Mouse (Mus musculus) midbrain, embryonic 12.5 days (tissue): ENCODE results near the gene Clrn2. TPM values are rescaled to one million over a fixed set of nuclear protein-coding genes. Genes with fewer than 3 reads are reported as not detected.
A peak's percentile ranks its signal among the peaks of the same experiment; 100 is the strongest.

Experiments used
- ATAC-seq: fragments of 200-750 bp; cut with Nextera tagmentation; 2 replicates; pipeline ENCODE4 v1.8.0; 2017; ENCODE audit warnings: low read depth, moderate TSS enrichment, moderate library complexity; ENCODE audit not compliant: low FRiP score
- H3K27ac ChIP-seq: fragments of 300-500 bp; sonication (generic); replicated peaks from 2 replicates; pipeline ENCODE4 v1.5.1; 2016; ENCODE audit warnings: mild to moderate bottlenecking
- H3K27me3 ChIP-seq: fragments of 300-500 bp; sonication (generic); 2 replicates; pipeline ENCODE4 v1.6.1; 2016; ENCODE audit warnings: mild to moderate bottlenecking
- H3K36me3 ChIP-seq: fragments of 300-500 bp; sonication (generic); 2 replicates; pipeline ENCODE4 v1.6.1; 2016
- H3K4me1 ChIP-seq: fragments of 300-500 bp; sonication (generic); 2 replicates; pipeline ENCODE4 v1.6.1; 2016
- H3K4me2 ChIP-seq: fragments of 300-500 bp; sonication (generic); replicated peaks from 2 replicates; pipeline ENCODE4 v1.6.1; 2016; ENCODE audit warnings: mild to moderate bottlenecking, moderate library complexity
- H3K4me3 ChIP-seq: fragments of 300-500 bp; sonication (generic); 2 replicates; pipeline ENCODE4 v1.5.1; 2016; ENCODE audit warnings: mild to moderate bottlenecking
- H3K9ac ChIP-seq: fragments of 300-500 bp; sonication (generic); replicated peaks from 2 replicates; pipeline ENCODE4 v1.6.1; 2016; ENCODE audit warnings: mild to moderate bottlenecking, moderate library complexity
- H3K9me3 ChIP-seq: fragments of 300-500 bp; sonication (generic); 2 replicates; pipeline ENCODE4 v1.6.1; 2016; ENCODE audit warnings: mild to moderate bottlenecking
- WGBS: fragments of 180-500 bp; shearing (Covaris S2); methylation state at CpG from one replicate; pipeline ENCODE4 v1.1.7; 2016; 5-methylcytosine and 5-hydroxymethylcytosine counted together
- polyA plus RNA-seq: library from polyadenylated mRNA; unstranded; fragments of >200 nt; fragmentation: Nextera tagmentation; extraction: Ambion mirVana; gene quantifications from 2 replicates; pipeline ENCODE4 v1.2.1, GENCODE M21; 2016

Gene Clrn2
- polyA plus RNA-seq, 1 experiment from 2014 or later: 0.32 TPM

DNA sequence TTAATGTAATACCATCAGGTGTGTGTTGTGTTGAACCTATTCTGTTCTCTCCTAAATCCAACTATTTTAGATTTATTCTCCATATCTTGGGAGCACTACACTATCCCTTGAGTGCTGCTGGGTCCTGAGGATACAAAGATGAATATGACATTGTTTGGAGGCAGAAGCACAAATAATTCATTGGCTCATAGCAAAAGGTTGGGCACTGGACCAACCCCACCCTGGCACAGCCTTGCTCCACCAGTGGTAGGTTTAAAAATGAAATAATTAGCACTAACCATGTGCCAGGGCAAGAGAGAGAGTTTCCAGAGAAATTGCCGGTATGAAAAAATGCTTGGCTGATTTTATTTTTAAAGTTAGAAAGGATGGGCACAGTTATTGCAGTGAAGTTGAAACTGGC lies 20.0 kb downstream of the Clrn2 start:
- H3K27ac ChIP-seq: no peak overlapping the region
- no peak overlapping the region for H3K4me3 ChIP-seq
- no peaks in the 10 kb centered on the region for H3K36me3 ChIP-seq
- H3K27me3 ChIP-seq: no peaks in the 10 kb centered on the region
- H3K4me1 ChIP-seq: no peaks in the 10 kb centered on the region; the same call in 1 of the 2 replicates
- no peaks in the 10 kb centered on the region for H3K9me3 ChIP-seq
- 94% methylated on average over 1 of the region's 1 CpGs for WGBS
- no peak for ATAC-seq
- no peak overlapping the region for H3K4me2 ChIP-seq
- no peak overlapping the region for H3K9ac ChIP-seq

DNA sequence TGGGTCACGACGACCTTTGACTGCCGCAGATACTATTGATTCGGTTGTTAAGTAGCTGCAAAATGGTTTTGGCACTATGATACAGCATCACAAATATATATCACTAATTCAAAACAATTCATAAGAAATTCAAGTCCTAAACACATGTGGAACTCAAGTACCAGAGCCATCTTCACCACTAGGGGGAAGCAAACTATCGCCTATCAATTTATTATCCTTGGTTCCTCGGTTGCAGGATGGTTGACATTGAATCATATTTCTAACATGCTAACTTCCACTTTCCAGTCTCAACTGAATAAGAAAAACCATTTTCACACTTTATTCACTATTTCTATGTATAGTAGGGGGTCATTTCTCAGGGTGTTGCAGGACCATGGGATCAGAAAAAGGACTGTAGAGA lies 20.7 kb downstream of the Clrn2 start:
- H3K27ac ChIP-seq: no peak overlapping the region
- no peaks in the 10 kb centered on the region; the same call in 1 of the 2 replicates for H3K4me1 ChIP-seq
- WGBS: 34% methylated on average over 6 of the region's 6 CpGs
- no peaks in the 10 kb centered on the region for H3K27me3 ChIP-seq
- no peak overlapping the region for H3K4me3 ChIP-seq
- no peaks in the 10 kb centered on the region for H3K36me3 ChIP-seq
- no peak overlapping the region for H3K4me2 ChIP-seq
- H3K9me3 ChIP-seq: no peaks in the 10 kb centered on the region
- no peak overlapping the region for H3K9ac ChIP-seq
- ATAC-seq: 0 out of 2 replicates have a peak, but pooled peaks have one; percentile 38

DNA sequence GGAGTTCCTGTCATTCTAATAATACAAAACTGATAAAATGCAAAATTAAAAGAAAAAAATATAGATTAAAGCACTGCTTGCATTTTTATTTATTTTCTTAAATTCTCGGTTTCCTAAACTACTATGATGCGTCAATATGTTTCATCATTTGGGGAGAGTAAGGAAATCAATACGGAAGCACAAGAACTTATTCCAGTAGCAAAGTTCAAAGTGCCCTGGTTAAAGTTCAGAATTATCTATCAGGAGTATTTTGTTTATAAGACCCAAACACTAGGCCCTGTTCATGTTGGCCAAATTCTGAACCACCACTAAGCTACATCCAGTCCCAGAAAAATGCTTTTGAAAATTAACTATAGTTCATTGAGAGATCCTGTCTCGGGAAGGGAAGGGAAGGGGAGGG lies 21.2 kb downstream of the Clrn2 start:
- Histone ChIP-seq H3K36me3 (no peaks in the 10 kb centered on the region), H3K4me3 (no peak overlapping the region), H3K4me1 (no peaks in the 10 kb centered on the region; the same call in 1 of the 2 replicates), H3K9ac (no peak overlapping the region), H3K27me3 (no peaks in the 10 kb centered on the region), H3K27ac (no peak overlapping the region), H3K9me3 (no peaks in the 10 kb centered on the region), H3K4me2 (no peak overlapping the region)
- no peak for ATAC-seq
- 76% methylated on average over 3 of the region's 4 CpGs for WGBS

DNA sequence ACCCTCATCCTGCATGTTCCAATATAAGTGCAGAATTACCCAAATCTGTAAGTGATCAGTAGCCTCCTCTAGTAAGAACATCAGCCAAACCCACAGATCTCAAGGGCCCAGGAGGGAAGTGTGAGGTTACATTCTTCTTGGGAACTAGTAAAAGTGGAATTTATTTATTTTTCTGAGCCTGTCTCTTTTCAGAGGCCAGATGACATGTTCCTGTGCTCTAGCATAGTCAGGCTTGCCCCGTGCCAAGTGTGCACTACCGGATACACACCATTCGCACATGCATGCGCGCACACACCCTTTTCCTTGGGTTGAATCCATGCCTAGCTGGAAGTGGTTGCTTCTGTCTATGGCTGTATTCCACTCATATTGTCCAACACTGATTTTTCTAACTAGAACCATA lies 22.2 kb downstream of the Clrn2 start:
- no peak overlapping the region for H3K27ac ChIP-seq
- H3K36me3 ChIP-seq: no peaks in the 10 kb centered on the region
- H3K9ac ChIP-seq: no peak overlapping the region
- no peak overlapping the region for H3K4me2 ChIP-seq
- WGBS: 96% methylated on average over 5 of the region's 5 CpGs
- no peaks in the 10 kb centered on the region for H3K9me3 ChIP-seq
- H3K27me3 ChIP-seq: no peaks in the 10 kb centered on the region
- no peak overlapping the region for H3K4me3 ChIP-seq
- H3K4me1 ChIP-seq: no peaks in the 10 kb centered on the region; the same call in 1 of the 2 replicates
- no peak for ATAC-seq

GRCm38 (mm10) chr5:45476288-45476687 lies 22.7 kb downstream of the Clrn2 start:
- H3K27ac ChIP-seq: no peak overlapping the region
- no peaks in the 10 kb centered on the region for H3K27me3 ChIP-seq
- H3K9me3 ChIP-seq: no peaks in the 10 kb centered on the region
- H3K4me3 ChIP-seq: no peak overlapping the region
- H3K9ac ChIP-seq: no peak overlapping the region
- no peaks in the 10 kb centered on the region; the same call in 1 of the 2 replicates for H3K4me1 ChIP-seq
- H3K36me3 ChIP-seq: no peaks in the 10 kb centered on the region
- ATAC-seq: peak; percentile 49; the same call in 1 of the 2 replicates
- 42% methylated on average over 6 of the region's 6 CpGs for WGBS
- no peak overlapping the region for H3K4me2 ChIP-seq

- Histone ChIP-seq H3K4me3 (no peak overlapping the region), H3K36me3 (no peaks in the 10 kb centered on the region), H3K9ac (no peak overlapping the region), H3K4me1 (no peaks in the 10 kb centered on the region; the same call in 1 of the 2 replicates), H3K27me3 (no peaks in the 10 kb centered on the region), H3K27ac (no peak overlapping the region), H3K4me2 (no peak overlapping the region), H3K9me3 (no peaks in the 10 kb centered on the region)
- WGBS: 87% methylated on average over 7 of the region's 7 CpGs
- no peak for ATAC-seq
Observed at GRCm38 (mm10) chr5:45477601-45478000, 24.1 kb downstream of the Clrn2 start.

- no peak overlapping the region for H3K4me2 ChIP-seq
- H3K27me3 ChIP-seq: no peaks in the 10 kb centered on the region
- H3K9me3 ChIP-seq: no peaks in the 10 kb centered on the region
- H3K4me3 ChIP-seq: no peak overlapping the region
- no peak overlapping the region for H3K9ac ChIP-seq
- no peaks in the 10 kb centered on the region for H3K36me3 ChIP-seq
- H3K4me1 ChIP-seq: no peaks in the 10 kb centered on the region; the same call in 1 of the 2 replicates
- 91% methylated on average over 1 of the region's 1 CpGs for WGBS
- H3K27ac ChIP-seq: no peak overlapping the region
- ATAC-seq: no peak
Observed at GRCm38 (mm10) chr5:45480066-45480465, 26.5 kb downstream of the Clrn2 start.

DNA sequence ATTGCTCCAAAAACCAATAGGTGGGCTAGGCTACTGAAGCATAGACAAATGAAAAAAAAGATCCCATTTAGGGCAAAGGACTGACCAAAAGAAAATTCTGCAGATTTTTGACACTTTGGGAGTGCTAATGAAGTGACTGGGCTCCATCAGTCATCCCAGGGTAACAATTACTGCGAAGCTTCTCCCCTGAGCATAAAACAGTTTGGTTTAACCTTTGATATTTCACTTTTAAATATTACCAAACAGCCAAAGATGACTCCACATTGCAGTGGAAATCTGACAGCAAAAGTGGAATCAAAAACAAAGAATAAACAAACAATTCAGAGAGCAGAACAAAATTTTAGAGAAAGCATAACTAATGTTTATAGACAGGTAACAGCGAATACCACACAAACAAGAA lies 27.6 kb downstream of the Clrn2 start:
- H3K4me2 ChIP-seq: no peak overlapping the region
- no peak overlapping the region for H3K4me3 ChIP-seq
- H3K27ac ChIP-seq: no peak overlapping the region
- no peaks in the 10 kb centered on the region for H3K9me3 ChIP-seq
- no peaks in the 10 kb centered on the region for H3K27me3 ChIP-seq
- H3K9ac ChIP-seq: no peak overlapping the region
- H3K4me1 ChIP-seq: no peaks in the 10 kb centered on the region; the same call in 1 of the 2 replicates
- no peaks in the 10 kb centered on the region for H3K36me3 ChIP-seq
- 89% methylated on average over 2 of the region's 2 CpGs for WGBS
- ATAC-seq: no peak

GRCm38 (mm10) chr5:45482607-45483006 lies 29.1 kb downstream of the Clrn2 start:
- Histone ChIP-seq H3K9ac (no peak overlapping the region), H3K27me3 (no peaks in the 10 kb centered on the region), H3K4me2 (no peak overlapping the region), H3K4me3 (no peak overlapping the region), H3K4me1 (no peaks in the 10 kb centered on the region), H3K27ac (no peak overlapping the region), H3K36me3 (no peaks in the 10 kb centered on the region), H3K9me3 (no peaks in the 10 kb centered on the region)
- ATAC-seq: no peak
- 75% methylated on average over 3 of the region's 3 CpGs for WGBS

DNA sequence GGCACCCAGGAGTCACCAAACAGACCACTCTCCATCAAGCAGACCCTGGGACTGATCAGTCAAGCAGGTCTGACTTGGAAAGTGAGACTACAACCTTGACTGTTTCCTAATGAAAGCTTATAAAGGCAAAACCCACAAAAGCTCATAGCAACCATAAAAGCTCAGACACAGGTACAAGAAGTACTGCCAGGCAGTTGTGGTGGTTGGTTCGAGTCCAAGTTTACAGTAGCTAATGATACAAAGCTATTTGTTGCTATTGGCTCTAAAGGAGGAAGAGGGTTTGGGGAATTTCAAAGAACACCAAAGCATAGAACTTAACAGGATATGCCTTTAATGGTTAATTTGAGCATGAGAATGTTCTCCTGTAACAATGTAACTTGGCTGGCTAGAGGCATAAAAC lies 30.1 kb downstream of the Clrn2 start:
- no peaks in the 10 kb centered on the region for H3K4me1 ChIP-seq
- 86% methylated on average over 1 of the region's 1 CpGs for WGBS
- H3K27me3 ChIP-seq: no peaks in the 10 kb centered on the region
- no peaks in the 10 kb centered on the region for H3K36me3 ChIP-seq
- no peak overlapping the region for H3K9ac ChIP-seq
- no peaks in the 10 kb centered on the region for H3K9me3 ChIP-seq
- no peak overlapping the region for H3K4me2 ChIP-seq
- ATAC-seq: no peak
- no peak overlapping the region for H3K27ac ChIP-seq
- no peak overlapping the region for H3K4me3 ChIP-seq

GRCm38 (mm10) chr5:45491776-45492175 lies 38.2 kb downstream of the Clrn2 start:
- no peak for ATAC-seq
- no peak overlapping the region for H3K4me3 ChIP-seq
- WGBS: 47% methylated on average over 4 of the region's 4 CpGs
- no peak overlapping the region for H3K4me2 ChIP-seq
- H3K36me3 ChIP-seq: peaks cover 7% of the 10 kb centered on the region; the same call in 1 of the 2 replicates
- H3K9ac ChIP-seq: no peak overlapping the region
- no peaks in the 10 kb centered on the region for H3K27me3 ChIP-seq
- peaks cover 18% of the 10 kb centered on the region for H3K4me1 ChIP-seq
- H3K27ac ChIP-seq: no peak overlapping the region
- H3K9me3 ChIP-seq: no peaks in the 10 kb centered on the region

- peaks cover 18% of the 10 kb centered on the region for H3K4me1 ChIP-seq
- ATAC-seq: peak; percentile 97
- peak within 1 kb of the TSS; percentile 62 for H3K9ac ChIP-seq
- H3K27ac ChIP-seq: peak within 1 kb of the TSS; percentile 39; the same call in 1 of the 2 replicates
- WGBS: under 1% methylated on average over 77 of the region's 78 CpGs
- H3K4me3 ChIP-seq: peak within 1 kb of the TSS; percentile 67
- H3K36me3 ChIP-seq: peaks cover 23% of the 10 kb centered on the region
- H3K4me2 ChIP-seq: peak within 1 kb of the TSS; percentile 72
- no peaks in the 10 kb centered on the region for H3K9me3 ChIP-seq
- no peaks in the 10 kb centered on the region for H3K27me3 ChIP-seq
Observed at GRCm38 (mm10) chr5:45493191-45494092, 39.9 kb downstream of the Clrn2 start, which contains the start of gene Lap3. Gene Lap3 (plus strand): TSS chr5:45493374.
